Mouse (Mus musculus) embryonic facial prominence, embryonic 12.5 days (tissue): ENCODE results near the gene Sorbs1. TPM values are rescaled to one million over a fixed set of nuclear protein-coding genes. Genes with fewer than 3 reads are reported as not detected.

Experiments
- ATAC-seq: fragments of 200-750 bp; cut with Nextera tagmentation; 2 replicates; pipeline ENCODE4 v1.8.0; 2017; ENCODE audit not compliant: insufficient number of reproducible peaks, insufficient read depth, low FRiP score, low TSS enrichment
- H3K27ac ChIP-seq: fragments of 300-500 bp; sonication (generic); 2 replicates; pipeline ENCODE4 v1.5.1; 2016; ENCODE audit warnings: mild to moderate bottlenecking
- H3K27me3 ChIP-seq: fragments of 300-500 bp; sonication (generic); 2 replicates; pipeline ENCODE4 v1.6.1; 2016; ENCODE audit warnings: mild to moderate bottlenecking, moderate library complexity
- H3K36me3 ChIP-seq: fragments of 300-500 bp; sonication (generic); 2 replicates; pipeline ENCODE4 v1.6.1; 2016; ENCODE audit warnings: mild to moderate bottlenecking
- H3K4me1 ChIP-seq: fragments of 300-500 bp; sonication (generic); 2 replicates; pipeline ENCODE4 v1.6.1; 2016
- H3K4me2 ChIP-seq: fragments of 300-500 bp; sonication (generic); replicated peaks from 2 replicates; pipeline ENCODE4 v1.6.1; 2016; ENCODE audit warnings: mild to moderate bottlenecking, moderate library complexity
- H3K4me3 ChIP-seq: fragments of 300-500 bp; sonication (generic); 2 replicates; pipeline ENCODE4 v1.5.1; 2016; ENCODE audit warnings: mild to moderate bottlenecking
- H3K9ac ChIP-seq: fragments of 300-500 bp; sonication (generic); 2 replicates; pipeline ENCODE4 v1.6.1; 2016; ENCODE audit warnings: mild to moderate bottlenecking, moderate library complexity
- H3K9me3 ChIP-seq: fragments of 300-500 bp; sonication (generic); 2 replicates; pipeline ENCODE4 v1.6.1; 2016; ENCODE audit warnings: mild to moderate bottlenecking, moderate library complexity
- WGBS: fragments of 180-500 bp; shearing (Covaris S2); methylation state at CpG from one replicate; pipeline ENCODE4 v1.1.7; 2016; 5-methylcytosine and 5-hydroxymethylcytosine counted together
- polyA plus RNA-seq: library from polyadenylated mRNA; unstranded; fragments of >200 nt; fragmentation: Nextera tagmentation; extraction: Ambion mirVana; gene quantifications from 2 replicates; pipeline ENCODE4 v1.2.1, GENCODE M21; 2016

Sorbs1 gene
- polyA plus RNA-seq, 1 experiment from 2014 or later = 42.2 TPM

- Histone ChIP-seq H3K4me1 (no peaks in the 10 kb centered on the region), H3K4me3 (no peak overlapping the region), H3K27ac (no peak overlapping the region), H3K9me3 (no peaks in the 10 kb centered on the region), H3K36me3 (no peaks in the 10 kb centered on the region), H3K4me2 (no peak overlapping the region), H3K27me3 (no peaks in the 10 kb centered on the region), H3K9ac (no peak overlapping the region)
- no peak for ATAC-seq
- 74% methylated on average over 3 of the region's 3 CpGs for WGBS
Observed at GRCm38 (mm10) chr19:40349281-40349680, 164.3 kb downstream of the Sorbs1 start.

DNA sequence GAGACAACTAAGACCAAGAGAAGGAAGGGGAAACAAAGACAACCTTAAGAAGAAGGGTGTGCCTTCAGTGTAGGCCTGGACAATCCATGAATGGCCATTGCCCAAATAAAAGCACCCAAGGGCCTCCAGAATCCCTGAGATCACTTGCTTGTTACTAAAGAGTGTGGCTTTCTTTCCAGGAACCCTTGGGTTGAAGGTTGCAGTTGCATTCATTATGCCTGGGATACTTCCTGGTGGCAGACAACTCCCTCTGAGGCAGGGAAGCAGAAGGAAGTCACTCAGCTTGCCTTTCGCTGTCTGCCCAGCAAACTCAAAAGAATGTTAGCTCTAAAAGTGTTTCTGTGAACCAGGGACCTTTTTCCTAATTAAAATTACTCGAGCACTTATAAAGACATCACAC lies 164.9 kb downstream of the Sorbs1 start:
- 63% methylated on average over 2 of the region's 2 CpGs for WGBS

DNA sequence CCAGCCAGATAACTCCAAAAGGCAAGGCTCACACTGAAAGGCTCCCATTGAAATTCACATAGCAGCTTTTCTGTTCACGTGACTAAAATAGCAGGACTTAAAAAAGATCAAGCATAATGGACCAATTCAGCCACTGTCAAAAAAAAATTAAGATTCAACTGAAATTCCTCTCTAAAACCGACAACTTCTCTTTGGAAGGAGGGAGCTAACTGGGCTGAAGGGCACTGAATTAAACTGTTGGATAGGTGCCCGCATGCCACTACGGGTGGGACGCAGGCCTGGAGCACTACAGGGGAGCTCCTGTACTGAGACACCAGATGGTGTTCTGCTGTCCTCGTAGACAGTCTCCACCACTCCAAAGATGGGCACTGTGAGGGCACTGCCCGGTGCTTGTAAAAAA lies 165.4 kb downstream of the Sorbs1 start:
- Histone ChIP-seq H3K27me3 (no peaks in the 10 kb centered on the region), H3K9ac (no peak overlapping the region), H3K4me2 (no peak overlapping the region), H3K36me3 (no peaks in the 10 kb centered on the region), H3K27ac (no peak overlapping the region), H3K9me3 (no peaks in the 10 kb centered on the region), H3K4me3 (no peak overlapping the region), H3K4me1 (no peaks in the 10 kb centered on the region)
- 66% methylated on average over 7 of the region's 7 CpGs for WGBS
- 0 out of 2 replicates have a peak, but pooled peaks have one; percentile 56 for ATAC-seq

More for the DNA sequence above, 164.9 kb downstream of the Sorbs1 start:
- Histone ChIP-seq H3K36me3 (no peaks in the 10 kb centered on the region), H3K4me2 (no peak overlapping the region), H3K27me3 (no peaks in the 10 kb centered on the region), H3K9ac (no peak overlapping the region), H3K4me3 (no peak overlapping the region), H3K27ac (no peak overlapping the region), H3K9me3 (no peaks in the 10 kb centered on the region), H3K4me1 (no peaks in the 10 kb centered on the region)
- ATAC-seq = no peak

GRCm38 (mm10) chr19:40346908-40347307 lies 166.7 kb downstream of the Sorbs1 start:
- H3K27ac ChIP-seq = no peak overlapping the region
- H3K9ac ChIP-seq = no peak overlapping the region
- no peaks in the 10 kb centered on the region for H3K27me3 ChIP-seq
- 76% methylated on average over 3 of the region's 3 CpGs for WGBS
- ATAC-seq = no peak
- no peaks in the 10 kb centered on the region for H3K9me3 ChIP-seq
- no peak overlapping the region for H3K4me3 ChIP-seq
- H3K4me1 ChIP-seq = no peaks in the 10 kb centered on the region
- H3K36me3 ChIP-seq = no peaks in the 10 kb centered on the region
- H3K4me2 ChIP-seq = no peak overlapping the region

- Histone ChIP-seq H3K27ac (no peak overlapping the region), H3K4me2 (no peak overlapping the region), H3K36me3 (no peaks in the 10 kb centered on the region), H3K9me3 (no peaks in the 10 kb centered on the region), H3K9ac (no peak overlapping the region), H3K4me1 (no peaks in the 10 kb centered on the region; the same call in 1 of the 2 replicates), H3K27me3 (no peaks in the 10 kb centered on the region), H3K4me3 (no peak overlapping the region)
- 76% methylated on average over 5 of the region's 5 CpGs for WGBS
- ATAC-seq = no peak
Observed at GRCm38 (mm10) chr19:40346232-40346844, 167.2 kb downstream of the Sorbs1 start.

DNA sequence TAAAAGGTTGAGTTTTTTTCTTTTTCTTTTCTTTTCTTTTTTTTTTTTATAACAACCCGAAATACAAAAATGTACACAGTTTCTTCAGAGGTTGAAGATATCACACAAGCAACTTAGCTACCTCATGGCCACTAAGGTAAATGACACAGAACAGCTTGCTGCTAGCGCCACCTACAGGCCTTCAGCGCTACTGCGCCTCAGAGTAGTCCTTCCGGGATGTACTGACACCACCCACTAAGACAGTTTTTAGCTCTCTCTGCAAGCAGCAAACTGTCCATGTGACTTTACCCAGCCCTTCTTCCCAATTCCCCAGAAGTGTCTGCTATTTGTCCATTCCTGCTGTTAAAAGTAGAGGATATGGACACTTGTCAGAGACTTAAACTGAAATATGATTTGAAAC lies 167.9 kb downstream of the Sorbs1 start:
- H3K4me1 ChIP-seq = no peaks in the 10 kb centered on the region; the same call in 1 of the 2 replicates
- H3K9me3 ChIP-seq = no peaks in the 10 kb centered on the region
- no peak for ATAC-seq
- no peaks in the 10 kb centered on the region for H3K36me3 ChIP-seq
- H3K27me3 ChIP-seq = no peaks in the 10 kb centered on the region
- H3K4me3 ChIP-seq = no peak overlapping the region
- no peak overlapping the region for H3K27ac ChIP-seq
- H3K9ac ChIP-seq = no peak overlapping the region
- 14% methylated on average over 5 of the region's 5 CpGs for WGBS
- H3K4me2 ChIP-seq = no peak overlapping the region

GRCm38 (mm10) chr19:40343018-40343417 lies 170.6 kb downstream of the Sorbs1 start:
- no peaks in the 10 kb centered on the region for H3K36me3 ChIP-seq

GRCm38 (mm10) chr19:40341141-40341540 lies 172.4 kb downstream of the Sorbs1 start:
- Histone ChIP-seq H3K4me1 (no peaks in the 10 kb centered on the region; the same call in 1 of the 2 replicates), H3K27ac (no peak overlapping the region), H3K36me3 (no peaks in the 10 kb centered on the region), H3K4me2 (no peak overlapping the region), H3K27me3 (no peaks in the 10 kb centered on the region), H3K9me3 (no peaks in the 10 kb centered on the region), H3K9ac (no peak overlapping the region), H3K4me3 (no peak overlapping the region)
- 11% methylated on average over 6 of the region's 6 CpGs for WGBS
- ATAC-seq = no peak

More at GRCm38 (mm10) chr19:40343018-40343417, 170.6 kb downstream of the Sorbs1 start:
- Histone ChIP-seq H3K4me3 (no peak overlapping the region), H3K9me3 (no peaks in the 10 kb centered on the region), H3K4me2 (no peak overlapping the region), H3K4me1 (no peaks in the 10 kb centered on the region; the same call in 1 of the 2 replicates), H3K9ac (no peak overlapping the region), H3K27ac (no peak overlapping the region), H3K27me3 (no peaks in the 10 kb centered on the region)
- 7% methylated on average over 5 of the region's 5 CpGs for WGBS
- 0 out of 2 replicates have a peak, but pooled peaks have one; percentile 28 for ATAC-seq

DNA sequence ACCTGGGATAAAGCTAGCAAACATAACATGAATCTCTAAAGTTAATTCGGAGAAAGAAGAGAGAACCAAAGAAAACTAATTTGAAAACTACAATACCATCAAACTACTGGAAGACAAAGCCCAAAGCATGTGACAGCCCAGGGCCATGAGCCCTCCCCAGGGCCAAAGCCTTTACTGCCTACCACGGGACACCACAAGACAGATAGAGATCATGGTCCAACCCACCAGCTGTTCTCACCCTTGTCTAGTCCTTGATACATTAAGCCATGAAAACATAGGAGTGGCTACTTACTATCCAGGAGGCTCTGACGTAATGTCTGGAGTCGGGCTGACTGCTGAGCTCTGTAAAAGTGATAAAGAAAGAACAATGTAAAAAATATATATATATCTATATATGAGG lies 176.9 kb downstream of the Sorbs1 start:
- Histone ChIP-seq H3K9me3 (no peaks in the 10 kb centered on the region), H3K27me3 (no peaks in the 10 kb centered on the region), H3K36me3 (no peaks in the 10 kb centered on the region), H3K4me1 (no peaks in the 10 kb centered on the region; the same call in 1 of the 2 replicates), H3K9ac (no peak overlapping the region), H3K4me2 (no peak overlapping the region), H3K27ac (no peak overlapping the region), H3K4me3 (no peak overlapping the region)
- WGBS = 75% methylated on average over 4 of the region's 4 CpGs
- no peak for ATAC-seq

GRCm38 (mm10) chr19:40333905-40334304 lies 179.7 kb downstream of the Sorbs1 start:
- WGBS = 37% methylated on average over 5 of the region's 5 CpGs
- Histone ChIP-seq H3K4me1 (no peaks in the 10 kb centered on the region), H3K27ac (no peak overlapping the region), H3K36me3 (no peaks in the 10 kb centered on the region), H3K4me2 (no peak overlapping the region), H3K9me3 (no peaks in the 10 kb centered on the region), H3K9ac (no peak overlapping the region), H3K27me3 (no peaks in the 10 kb centered on the region), H3K4me3 (no peak overlapping the region)
- no peak for ATAC-seq

GRCm38 (mm10) chr19:40333081-40333480 lies 180.5 kb downstream of the Sorbs1 start:
- 88% methylated on average over 4 of the region's 4 CpGs for WGBS
- no peaks in the 10 kb centered on the region for H3K4me1 ChIP-seq
- no peak overlapping the region for H3K27ac ChIP-seq
- H3K27me3 ChIP-seq = no peaks in the 10 kb centered on the region
- no peak for ATAC-seq
- H3K36me3 ChIP-seq = no peaks in the 10 kb centered on the region
- no peak overlapping the region for H3K4me2 ChIP-seq
- H3K4me3 ChIP-seq = no peak overlapping the region
- H3K9ac ChIP-seq = no peak overlapping the region
- no peaks in the 10 kb centered on the region for H3K9me3 ChIP-seq

DNA sequence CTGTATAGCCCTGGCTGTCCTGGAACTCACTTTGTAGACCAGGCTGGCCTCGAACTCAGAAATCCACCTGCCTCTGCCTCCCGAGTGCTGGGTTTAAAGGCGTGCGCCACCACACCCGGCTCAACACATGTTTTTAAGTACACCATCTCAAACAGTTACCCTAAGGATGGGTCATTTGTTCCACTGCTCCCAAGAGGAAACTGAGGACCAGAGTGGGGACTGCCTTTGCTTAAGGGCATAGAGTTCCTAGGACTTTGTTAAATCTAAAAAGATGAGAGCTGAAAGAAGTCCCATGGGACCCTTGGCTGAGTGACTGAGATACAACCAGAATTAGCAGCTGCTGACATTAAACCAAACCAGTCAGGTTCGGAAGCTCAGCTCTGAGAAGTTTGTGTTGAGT lies 181.3 kb downstream of the Sorbs1 start:
- ATAC-seq = no peak
- no peaks in the 10 kb centered on the region for H3K36me3 ChIP-seq

More for the DNA sequence above, 181.3 kb downstream of the Sorbs1 start:
- WGBS = 78% methylated on average over 6 of the region's 6 CpGs
- no peak overlapping the region for H3K27ac ChIP-seq
- H3K9ac ChIP-seq = no peak overlapping the region
- no peak overlapping the region for H3K4me2 ChIP-seq
- no peaks in the 10 kb centered on the region for H3K4me1 ChIP-seq
- no peaks in the 10 kb centered on the region for H3K9me3 ChIP-seq
- no peaks in the 10 kb centered on the region for H3K27me3 ChIP-seq
- no peak overlapping the region for H3K4me3 ChIP-seq
